Mouse (Mus musculus) brain, adult 2 months (tissue): ENCODE measurements around the gene Pde10a.

Experiments used
- DNase-seq: peaks from one replicate; pipeline ENCODE4 v3.0.0; 2011; ENCODE audit warnings: low read depth, low spot score

The Pde10a gene

DNA sequence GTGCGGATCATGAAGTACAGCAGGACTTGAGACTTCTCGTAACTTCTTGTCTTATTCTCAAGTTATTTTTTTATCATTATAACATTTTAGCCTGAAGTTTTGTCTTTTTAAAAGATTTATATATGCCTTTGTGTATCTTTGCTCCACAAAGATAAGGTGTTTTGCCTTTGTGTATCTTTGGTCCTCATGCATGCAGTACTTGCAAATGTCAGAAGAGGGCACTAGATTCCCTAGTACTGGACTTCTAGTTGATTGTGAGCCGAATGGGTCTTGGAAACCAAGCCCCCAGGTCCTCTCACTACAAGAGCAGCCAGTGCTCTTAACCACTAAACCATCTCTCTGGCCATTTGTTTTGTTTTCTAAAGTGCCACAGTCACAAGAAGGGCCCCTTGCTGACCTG, 55.2 kb downstream of the Pde10a start:
- DNase-seq, result peak; percentile 61

DNA sequence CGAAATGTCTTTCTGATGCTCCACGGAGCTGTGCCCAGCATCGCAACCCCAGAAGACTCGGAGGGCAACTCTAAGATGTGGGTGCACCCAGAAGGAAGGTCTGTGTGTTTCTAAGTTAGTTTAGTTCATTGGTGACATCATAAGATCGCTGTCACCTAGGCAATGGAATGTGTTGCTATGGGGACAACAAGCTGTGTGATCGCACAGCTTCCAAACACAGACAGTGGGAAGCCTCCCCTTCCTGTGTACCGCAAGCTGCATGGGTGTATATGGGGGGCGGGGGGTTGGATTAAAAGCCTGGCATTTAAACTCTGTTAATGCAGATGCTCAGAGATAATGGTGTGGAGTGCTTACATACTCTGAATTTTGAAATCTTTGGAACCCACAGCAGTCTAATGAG, 56.4 kb downstream of the Pde10a start:
- peak; percentile 82 for DNase-seq

DNA sequence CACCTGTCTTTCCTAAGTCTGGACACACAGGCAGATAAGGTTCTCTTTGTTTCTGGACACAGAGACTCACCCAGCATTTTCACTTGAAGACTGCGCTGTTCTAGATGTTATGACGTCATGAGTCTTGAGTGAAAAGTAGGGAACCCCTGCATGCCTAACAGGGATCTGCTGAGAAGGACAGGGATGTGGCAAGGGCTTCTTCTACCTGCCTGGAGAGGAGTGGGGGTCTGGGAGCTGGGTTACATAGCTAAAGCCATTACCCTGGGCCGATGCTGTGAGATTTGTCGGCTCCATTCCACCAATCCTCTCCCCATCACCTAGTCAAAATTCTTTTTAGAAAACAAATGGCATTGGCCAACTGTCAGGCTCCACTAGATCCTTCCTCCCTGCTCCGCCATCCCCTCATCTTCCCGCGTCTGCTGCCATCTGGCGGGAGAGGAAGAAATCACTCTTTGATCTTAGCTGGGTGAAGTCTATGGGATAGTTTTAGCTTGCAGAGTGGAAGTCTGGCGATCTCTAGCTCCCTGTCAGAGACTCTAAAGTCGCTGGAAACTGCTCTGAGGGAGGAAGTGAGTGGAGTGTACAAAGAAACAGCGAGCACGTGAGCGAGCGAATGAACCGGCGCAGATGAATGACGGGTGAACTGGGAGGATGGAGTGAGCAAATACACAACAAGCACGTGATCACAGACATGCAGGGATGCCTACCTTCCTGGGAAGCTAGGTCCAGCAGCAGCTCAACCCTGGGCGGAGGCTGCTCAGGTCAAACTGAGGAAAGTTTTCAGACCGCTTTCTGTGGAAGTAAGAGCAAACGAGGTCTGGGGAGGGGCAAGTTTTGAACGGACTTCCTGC, 67.5 kb downstream of the Pde10a start:
- peak; percentile 92 for DNase-seq

DNA sequence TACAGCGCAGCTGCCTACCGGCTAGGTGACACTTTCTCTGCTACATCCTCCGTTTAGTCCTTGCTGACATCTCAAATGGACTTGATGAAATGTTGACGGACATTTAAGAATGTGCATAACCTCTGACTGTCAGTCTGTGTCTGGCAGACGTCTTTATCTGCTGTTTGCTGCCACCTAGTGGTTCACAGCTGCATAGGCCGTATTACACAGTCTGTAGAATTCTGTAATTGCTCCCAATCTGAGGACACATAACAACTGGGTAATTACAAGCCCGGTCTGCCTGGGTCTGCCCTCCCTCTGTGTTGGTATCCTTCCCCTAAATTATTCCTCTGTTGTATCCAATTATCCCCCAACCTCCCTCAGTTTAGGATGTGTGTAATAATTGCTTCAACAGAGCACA, 72.6 kb downstream of the Pde10a start:
- DNase-seq, result peak; percentile 85

DNA sequence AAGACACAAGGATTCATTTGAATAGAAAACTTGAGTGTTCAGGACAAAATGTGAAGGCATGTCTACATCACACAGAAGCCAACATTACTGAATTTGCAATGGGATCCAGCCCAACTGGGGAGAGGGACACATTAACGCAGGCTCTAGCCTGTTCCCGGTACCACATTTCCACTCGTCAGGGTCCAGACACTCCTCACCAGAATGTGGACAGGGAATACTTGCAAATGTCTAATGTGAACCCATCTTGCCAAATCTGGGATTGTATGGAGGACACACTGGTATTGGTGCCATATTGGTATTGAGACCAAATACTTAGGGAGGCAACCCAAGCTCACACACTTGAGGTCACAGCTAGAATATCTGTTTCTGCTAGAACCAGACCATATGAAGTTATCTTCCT, 77.8 kb downstream of the Pde10a start:
- no peak for DNase-seq

DNA sequence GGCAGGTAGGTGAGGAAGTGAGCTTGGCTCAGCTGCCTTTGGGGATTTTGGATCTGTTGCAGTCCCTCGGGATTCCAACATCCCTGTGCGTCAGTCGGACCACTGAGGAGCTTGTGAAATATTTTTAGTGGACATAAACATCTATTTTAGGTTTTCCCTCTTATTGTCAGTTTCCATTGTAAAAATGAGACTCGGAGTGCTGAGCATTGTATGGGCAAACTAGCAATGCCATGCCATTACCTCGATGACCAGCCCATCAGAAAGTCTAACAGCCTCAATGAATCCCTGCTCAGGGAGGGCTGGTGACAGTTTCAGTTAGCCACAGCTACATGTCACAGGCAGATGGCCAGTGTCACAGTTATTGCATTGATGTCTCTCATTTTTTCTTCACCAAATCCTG, 80.7 kb downstream of the Pde10a start:
- DNase-seq, result no peak

DNA sequence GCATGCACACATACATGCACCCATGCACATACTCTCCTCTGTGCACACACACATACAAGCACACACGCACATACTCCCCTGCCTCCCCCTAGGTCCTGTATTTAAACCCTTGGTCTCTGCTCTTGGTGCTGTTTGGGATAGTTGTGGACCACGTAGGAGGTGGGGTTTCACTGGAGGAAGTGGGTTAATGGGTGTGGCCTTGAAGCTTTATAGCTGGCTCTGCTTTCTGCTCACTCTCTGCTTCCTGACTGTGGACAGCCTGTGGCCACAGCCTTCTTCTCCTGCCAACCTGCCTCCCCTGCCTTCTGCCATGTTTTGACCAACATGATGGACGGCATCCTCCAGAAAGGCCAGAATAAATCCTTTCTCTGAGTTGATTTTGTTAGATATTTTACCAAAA, 81.5 kb downstream of the Pde10a start:
- DNase-seq, result no peak

DNA sequence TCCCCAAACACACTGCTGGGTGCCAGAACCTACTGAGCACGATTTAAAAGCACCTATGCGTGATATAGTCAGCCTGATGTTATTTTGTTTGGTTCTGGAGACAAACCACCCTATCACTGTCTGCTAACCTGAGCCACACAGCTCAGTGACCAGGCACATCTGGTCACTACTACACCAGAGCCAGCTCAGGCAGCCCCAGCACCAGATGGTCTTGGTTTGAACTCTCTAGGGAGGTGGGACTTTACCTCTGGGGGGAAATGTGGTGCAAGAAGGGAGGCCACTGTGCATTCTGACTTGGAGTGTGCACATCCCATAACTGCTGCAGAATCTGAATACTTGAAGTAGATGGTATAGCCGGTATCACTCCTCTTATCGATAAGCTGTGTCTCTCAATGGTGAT, 86.7 kb downstream of the Pde10a start:
- DNase-seq, result no peak

DNA sequence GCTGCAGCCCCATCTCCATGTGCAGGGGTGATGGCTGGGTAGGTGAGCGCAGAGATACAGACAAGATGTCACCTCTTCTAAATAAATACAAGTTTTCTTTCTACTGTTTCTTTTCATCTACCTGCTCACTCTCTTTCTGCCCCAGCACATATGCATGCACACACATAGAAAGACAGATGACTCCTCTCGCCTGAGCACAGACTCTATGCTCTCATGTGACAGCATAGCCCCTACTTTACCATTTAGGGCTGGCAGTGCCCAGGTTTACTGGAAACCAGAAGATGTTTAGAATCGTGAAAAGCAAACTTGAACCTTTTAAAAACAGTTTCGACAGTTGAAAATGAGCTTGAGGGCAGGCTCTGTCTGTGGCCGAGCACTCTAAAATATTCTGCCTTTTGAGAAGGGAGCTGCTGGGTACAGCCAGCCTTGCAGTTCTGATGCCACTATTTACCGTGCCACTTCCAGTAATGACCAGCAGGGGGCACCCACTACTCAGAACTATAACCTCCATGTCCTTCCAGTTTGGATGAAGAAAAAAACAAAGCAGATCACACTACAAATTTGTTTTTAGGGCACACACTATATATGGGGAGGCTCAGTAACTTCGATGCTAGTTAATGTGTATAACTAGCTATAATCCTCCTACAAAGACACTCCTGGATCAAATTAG, 88.8 kb downstream of the Pde10a start:
- peak; percentile 90 for DNase-seq

DNA sequence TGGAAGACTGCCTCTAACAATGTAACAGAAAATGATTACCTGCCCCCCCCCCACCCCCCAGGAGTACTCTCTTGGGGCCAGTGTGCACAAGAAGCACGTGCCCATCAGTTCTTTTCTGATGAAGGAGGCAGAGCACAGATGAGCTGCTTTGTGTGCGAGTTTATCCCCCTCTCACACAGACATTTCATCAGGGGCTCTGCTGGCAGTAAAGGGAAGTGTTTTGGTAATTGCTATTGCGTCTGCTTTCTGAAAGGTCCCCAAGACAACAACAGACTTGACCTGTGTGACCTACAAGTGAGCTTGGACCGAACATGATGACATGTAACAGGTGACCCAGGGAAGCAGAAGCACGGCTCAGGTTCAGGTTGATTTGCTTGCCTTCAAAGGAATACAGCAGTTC, 95.2 kb downstream of the Pde10a start:
- DNase-seq, result no peak

DNA sequence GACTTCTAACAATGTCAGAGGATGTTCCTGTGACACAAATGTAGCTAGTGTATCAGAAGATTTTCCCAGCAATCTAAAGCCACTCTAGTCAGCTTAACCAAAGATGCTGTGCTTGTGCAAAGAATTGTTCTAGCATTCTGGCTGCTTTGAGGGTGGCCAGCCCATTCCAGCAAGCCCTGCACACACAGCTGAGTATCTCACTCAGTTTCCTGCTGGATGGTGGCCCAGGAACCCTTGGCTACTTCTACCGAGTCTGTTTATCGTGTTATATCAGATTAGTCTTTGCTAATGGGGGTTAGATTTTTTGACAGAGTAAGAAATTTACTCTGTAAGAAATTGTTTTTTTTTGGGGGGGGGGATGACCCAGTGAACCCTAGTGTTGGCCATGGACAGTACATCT, 95.9 kb downstream of the Pde10a start:
- DNase-seq, result no peak

DNA sequence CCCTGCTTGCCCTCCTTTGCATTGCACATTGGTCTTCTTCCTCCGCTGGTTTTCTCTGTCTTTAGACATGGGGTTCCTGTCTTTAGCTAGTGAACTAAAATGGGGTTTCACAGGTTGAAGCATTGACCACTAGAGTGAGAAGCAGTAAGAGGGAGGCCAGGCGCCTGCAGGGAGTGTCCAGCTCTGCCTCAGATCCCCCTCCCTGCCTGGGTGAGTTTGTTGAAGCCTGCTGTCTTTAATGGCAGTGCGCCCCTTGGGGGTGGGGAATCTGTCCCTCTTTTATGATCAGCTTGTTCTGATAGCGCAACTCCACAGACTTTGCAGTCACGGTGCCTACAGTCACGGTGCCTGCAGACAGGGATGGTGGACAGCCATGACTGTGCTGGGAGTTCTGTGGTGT, 96.7 kb downstream of the Pde10a start:
- no peak for DNase-seq

DNA sequence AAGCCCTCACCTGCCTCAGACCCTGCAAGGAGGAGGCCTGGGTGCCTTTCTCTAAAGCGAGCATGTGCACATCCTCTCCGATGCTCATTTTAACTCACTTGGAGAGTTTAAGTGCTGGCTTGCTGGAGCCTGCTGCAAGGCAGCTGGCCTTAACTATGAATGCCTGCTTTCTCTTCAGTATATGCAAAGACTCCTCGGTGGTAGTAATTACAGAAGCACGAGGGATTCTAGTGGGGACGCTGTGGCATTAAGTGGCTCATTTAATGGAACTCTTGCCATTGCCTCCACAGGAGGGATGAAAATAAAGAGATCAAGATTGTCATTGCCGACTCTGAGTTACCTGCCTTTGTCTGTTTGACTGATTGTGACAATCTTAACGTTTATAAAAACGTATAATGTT, 101.2 kb downstream of the Pde10a start:
- DNase-seq, result no peak

DNA sequence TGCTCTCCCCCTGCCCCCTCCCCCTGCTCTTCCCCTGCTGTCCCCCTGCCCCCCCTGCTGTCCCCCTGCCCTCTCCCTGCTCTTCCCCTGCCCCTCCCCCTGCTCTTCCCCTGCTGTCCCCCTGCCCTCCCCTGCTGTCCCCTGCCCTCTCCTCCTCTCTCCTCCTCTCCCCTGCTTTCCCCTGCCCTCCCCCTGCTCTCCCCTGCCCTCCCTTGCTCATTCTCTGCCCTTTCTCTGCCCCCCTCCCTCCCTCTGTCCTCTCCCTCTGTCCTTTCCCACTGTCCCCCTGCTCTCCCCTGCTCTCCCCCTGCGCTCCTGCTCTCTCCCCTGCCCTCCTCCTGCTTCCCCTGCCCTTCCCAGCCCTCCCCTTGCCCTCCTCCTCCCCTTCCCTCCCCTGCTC, 106.5 kb downstream of the Pde10a start:
- no peak for DNase-seq

DNA sequence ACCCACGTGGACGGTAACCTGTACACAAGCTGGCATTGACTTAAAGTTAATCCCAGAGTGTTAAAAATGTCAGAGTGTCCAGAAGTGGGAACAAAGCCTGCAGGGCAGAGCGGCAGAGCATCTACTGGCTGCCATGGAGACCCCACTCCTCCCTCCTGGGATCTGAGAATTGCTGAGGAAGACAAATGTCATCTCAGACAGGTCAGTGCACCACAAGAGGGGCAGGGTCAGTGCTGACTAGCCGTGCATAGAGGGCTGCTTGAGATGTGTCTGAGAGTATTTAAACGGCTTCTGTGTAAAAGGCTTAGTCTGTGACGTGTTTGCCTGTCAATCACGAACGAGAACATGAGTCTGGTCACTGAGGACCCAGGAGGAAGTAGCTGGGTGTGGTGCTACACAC, 108.4 kb downstream of the Pde10a start:
- DNase-seq, result no peak

DNA sequence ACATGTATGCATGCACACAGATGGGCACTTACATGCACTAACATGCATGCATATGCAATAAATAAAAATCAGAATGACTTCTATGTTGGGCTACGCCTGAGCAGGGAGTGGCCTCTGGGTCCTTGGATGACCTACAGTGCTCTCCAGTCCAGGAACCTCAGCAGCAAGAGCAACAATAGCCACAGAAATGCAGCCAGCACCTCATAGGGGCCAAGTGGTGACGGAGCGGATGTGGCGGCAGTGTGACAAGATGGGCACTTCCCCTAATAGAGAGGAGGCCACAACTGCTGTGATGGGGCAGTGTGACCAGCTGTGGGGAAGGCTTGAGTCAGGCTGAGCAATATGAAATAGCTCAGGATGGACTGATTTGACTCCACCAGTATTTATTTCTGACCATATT, 109.3 kb downstream of the Pde10a start:
- DNase-seq, result no peak

DNA sequence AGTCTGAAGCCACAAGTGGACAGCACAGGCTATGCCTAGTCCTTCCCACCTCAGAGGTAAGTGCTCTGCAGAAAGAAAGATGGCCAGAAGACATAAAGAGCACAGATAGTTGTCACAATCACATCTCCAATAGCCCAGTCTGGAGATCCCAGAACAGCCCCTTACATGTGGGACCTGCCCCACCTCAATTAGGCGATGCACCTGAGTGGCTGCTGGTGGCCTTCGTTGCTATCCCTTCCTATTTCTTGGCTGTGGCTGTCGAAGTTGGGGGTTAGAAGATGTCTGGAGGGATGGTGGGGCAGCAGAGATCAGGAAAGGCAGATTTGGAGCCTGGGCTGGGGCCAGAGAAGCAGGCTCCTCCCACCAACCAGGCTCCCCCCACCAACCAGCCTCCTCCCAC, 111.1 kb downstream of the Pde10a start:
- DNase-seq, result no peak

DNA sequence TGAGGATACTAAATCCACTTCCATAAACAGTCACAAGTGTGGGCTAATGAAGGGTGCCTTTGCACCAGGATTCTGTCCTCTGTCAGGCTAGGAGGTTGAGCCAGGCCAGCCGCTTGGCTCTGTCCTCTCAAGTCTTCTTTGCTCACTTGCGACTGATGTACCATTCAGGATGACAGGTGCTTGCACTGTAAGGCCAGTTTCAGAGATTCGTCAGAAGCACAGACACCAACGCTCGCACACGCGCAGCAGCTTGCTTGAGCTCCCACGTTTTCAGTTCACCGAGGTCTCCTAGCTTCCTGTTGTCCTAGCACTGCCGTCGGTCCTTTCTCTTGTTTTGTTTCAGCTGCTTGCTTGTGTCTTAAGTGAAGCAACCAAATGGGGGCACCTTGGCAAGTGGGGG, 111.5 kb downstream of the Pde10a start:
- peak; percentile 60 for DNase-seq

DNA sequence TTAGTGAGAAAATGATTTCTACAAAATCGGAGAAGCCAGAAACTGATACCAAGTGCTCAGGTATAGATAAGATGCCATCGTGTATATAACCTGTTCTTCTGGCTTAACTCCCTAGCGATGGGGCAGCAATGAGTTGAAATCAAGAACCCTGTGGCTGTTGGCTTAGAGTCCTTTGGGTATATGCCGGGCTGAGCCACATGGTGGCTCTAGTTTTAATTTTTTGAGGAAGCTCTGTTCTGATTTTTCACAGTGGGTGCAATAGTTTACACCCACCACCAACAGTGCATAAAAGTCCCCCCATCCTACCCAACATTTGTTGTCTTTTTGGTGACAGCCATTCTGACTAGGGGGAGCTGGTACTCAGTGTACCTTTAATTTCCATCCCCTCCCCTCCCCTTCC, 112.0 kb downstream of the Pde10a start:
- peak; percentile 53 for DNase-seq

DNA sequence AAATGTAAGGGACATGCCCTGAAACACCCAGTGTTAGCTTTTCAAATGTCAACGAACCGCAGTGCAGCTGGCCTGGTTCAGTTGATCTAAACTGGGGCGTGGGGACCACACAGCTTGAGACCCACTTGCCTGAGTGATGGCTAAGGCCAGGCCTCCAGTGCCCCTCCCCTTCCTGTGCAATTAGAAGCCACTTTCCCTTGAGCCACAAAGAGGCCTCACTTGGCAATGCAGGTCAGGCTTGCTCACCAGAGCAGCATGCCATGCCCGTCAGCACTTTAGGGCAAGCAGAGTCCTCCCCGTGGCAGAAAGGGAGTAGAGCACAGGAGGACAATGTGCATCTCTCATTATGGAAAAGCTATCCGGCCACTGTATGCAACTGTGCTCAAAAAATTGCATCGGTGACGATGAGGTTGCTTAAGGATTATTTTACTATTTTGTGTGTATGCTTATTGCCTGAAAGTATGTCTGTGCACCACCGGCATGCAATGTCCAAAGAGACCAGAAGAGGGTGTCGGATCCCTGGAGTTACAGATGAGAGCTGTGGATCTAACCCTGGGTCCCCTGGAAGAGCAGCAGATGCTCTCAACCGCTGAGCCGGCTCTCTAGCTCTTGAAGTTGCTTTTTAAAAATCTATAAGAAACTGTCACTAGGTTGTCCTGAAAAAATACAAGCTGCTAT, 114.7 kb downstream of the Pde10a start:
- no peak for DNase-seq

DNA sequence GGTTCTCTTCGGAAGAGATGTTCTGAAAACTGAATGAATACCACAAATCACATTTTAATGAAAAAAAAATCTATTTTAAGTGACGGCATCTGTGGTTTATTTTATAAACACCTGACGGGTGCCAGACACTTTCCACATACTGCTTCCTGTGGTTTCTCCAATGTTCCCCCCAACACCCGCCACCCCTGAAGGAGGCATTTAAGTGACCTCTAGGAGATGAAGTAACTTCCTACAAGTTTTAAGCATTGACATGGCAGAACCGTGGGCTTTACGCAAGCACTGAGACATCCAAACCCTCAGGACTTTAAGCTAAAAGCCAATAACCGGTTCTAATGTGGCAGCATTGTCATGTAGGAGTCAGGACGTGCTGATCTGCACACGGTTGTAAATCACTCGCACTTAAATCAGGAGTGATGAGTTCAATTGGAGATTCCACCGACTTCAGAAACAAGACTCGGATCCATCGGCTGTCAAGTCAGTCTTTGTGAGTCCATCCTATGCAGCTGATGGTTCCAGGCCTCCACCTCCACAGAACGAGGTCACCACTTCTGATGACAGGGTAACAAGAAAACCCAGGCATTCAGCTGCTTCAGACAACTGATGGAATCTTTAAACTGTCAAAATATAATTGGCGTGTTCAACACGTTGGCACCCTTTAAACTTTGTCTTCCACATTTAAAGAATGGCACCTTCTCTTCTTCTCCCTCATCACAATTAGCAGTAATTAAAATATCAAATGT, 115.7 kb downstream of the Pde10a start:
- no peak for DNase-seq

DNA sequence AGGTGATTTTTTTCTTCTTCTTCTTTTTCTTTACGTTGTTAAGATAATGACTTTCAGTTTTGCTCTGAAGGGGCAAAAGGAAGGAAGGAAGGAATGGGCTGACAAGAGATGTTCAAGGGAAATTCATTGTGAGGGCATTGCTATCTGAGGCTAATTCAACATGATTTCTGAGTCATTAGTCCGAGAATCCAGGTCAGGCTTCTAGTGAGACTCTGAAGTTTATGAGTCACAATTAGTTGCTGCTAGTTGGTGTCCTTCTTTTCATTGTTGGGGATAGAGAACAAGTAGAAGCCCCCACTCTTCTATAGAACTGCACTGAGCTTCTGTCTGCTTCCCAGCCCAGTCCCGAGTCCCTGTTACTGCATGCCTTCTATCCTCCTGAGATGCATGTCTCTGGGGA, 116.3 kb downstream of the Pde10a start:
- DNase-seq, result no peak
